Mouse (Mus musculus): ENCODE data around the gene Gm17622. TPM values are rescaled to one million over a fixed set of nuclear protein-coding genes. Genes with fewer than 3 reads are reported as not detected.

Gm17622 gene
- polyA plus RNA-seq, 1 experiment from 2014 or later: not detected

- no peak for ATAC-seq (replicated peaks; ENCODE audit: extremely low read depth, insufficient read depth, low FRiP score)
- Histone ChIP-seq H3K4me1 (ENCODE audit: control insufficient read depth, insufficient read depth, low read length) (peaks cover 6% of the 10 kb centered on the region), H3K36me3 (ENCODE audit: control insufficient read depth, insufficient read depth) (no peaks in the 10 kb centered on the region), H3K27me3 (ENCODE audit: control insufficient read depth, insufficient read depth, low read length) (no peaks in the 10 kb centered on the region), H3K4me3 (ENCODE audit: low read length) (no peak overlapping the region), H3K4me2 (ENCODE audit: low read depth, low read length) (no peak overlapping the region), H3K9me3 (replicated peaks; ENCODE audit: control insufficient read depth, low read length) (no peaks in the 10 kb centered on the region), H3K9ac (ENCODE audit: low read length) (no peak overlapping the region), H3K27ac (ENCODE audit: low read length) (no peak overlapping the region)
- whole genome bisulfite sequencing: 93% methylated on average over 9 of the region's 9 CpGs
Measured at GRCm38 (mm10) chr13:96516249-96516648, 25.7 kb downstream of the Gm17622 start.

- no peak overlapping the region for H3K4me3 ChIP-seq (ENCODE audit: low read length)
- WGBS: 81% methylated on average over 2 of the region's 2 CpGs
- no peaks in the 10 kb centered on the region for H3K9me3 ChIP-seq (replicated peaks; ENCODE audit: control insufficient read depth, low read length)
- no peak for ATAC-seq (replicated peaks; ENCODE audit: extremely low read depth, insufficient read depth, low FRiP score)
- H3K36me3 ChIP-seq (ENCODE audit: control insufficient read depth, insufficient read depth): no peaks in the 10 kb centered on the region
- no peak overlapping the region for H3K27ac ChIP-seq (ENCODE audit: low read length)
- no peak overlapping the region for H3K9ac ChIP-seq (ENCODE audit: low read length)
- no peaks in the 10 kb centered on the region for H3K27me3 ChIP-seq (ENCODE audit: control insufficient read depth, insufficient read depth, low read length)
- H3K4me1 ChIP-seq (ENCODE audit: control insufficient read depth, insufficient read depth, low read length): peaks cover 6% of the 10 kb centered on the region
- no peak overlapping the region for H3K4me2 ChIP-seq (ENCODE audit: low read depth, low read length)
Measured at GRCm38 (mm10) chr13:96517335-96517734, 26.8 kb downstream of the Gm17622 start.

- no peaks in the 10 kb centered on the region for H3K36me3 ChIP-seq (ENCODE audit: control insufficient read depth, insufficient read depth)
- H3K4me2 ChIP-seq (ENCODE audit: low read depth, low read length): no peak overlapping the region
- H3K9me3 ChIP-seq (replicated peaks; ENCODE audit: control insufficient read depth, low read length): no peaks in the 10 kb centered on the region
- 81% methylated on average over 3 of the region's 3 CpGs for WGBS
- no peak overlapping the region for H3K4me3 ChIP-seq (ENCODE audit: low read length)
- no peak for ATAC-seq (replicated peaks; ENCODE audit: extremely low read depth, insufficient read depth, low FRiP score)
- no peaks in the 10 kb centered on the region for H3K27me3 ChIP-seq (ENCODE audit: control insufficient read depth, insufficient read depth, low read length)
- H3K27ac ChIP-seq (ENCODE audit: low read length): no peak overlapping the region
- no peak overlapping the region for H3K9ac ChIP-seq (ENCODE audit: low read length)
- no peaks in the 10 kb centered on the region for H3K4me1 ChIP-seq (ENCODE audit: control insufficient read depth, insufficient read depth, low read length)
Measured at GRCm38 (mm10) chr13:96521294-96521693, 30.8 kb downstream of the Gm17622 start.

GRCm38 (mm10) chr13:96527022-96527421 lies 36.5 kb downstream of the Gm17622 start:
- Histone ChIP-seq H3K4me2 (ENCODE audit: low read depth, low read length) (no peak overlapping the region), H3K27me3 (ENCODE audit: control insufficient read depth, insufficient read depth, low read length) (no peaks in the 10 kb centered on the region), H3K4me1 (ENCODE audit: control insufficient read depth, insufficient read depth, low read length) (0 out of 2 replicates have a peak, but pooled peaks cover 2% of the 10 kb centered on the region), H3K9me3 (replicated peaks; ENCODE audit: control insufficient read depth, low read length) (peaks cover 8% of the 10 kb centered on the region; the same call in 1 of the 2 replicates), H3K27ac (ENCODE audit: low read length) (no peak overlapping the region), H3K36me3 (ENCODE audit: control insufficient read depth, insufficient read depth) (0 out of 2 replicates have a peak, but pooled peaks cover 2% of the 10 kb centered on the region), H3K9ac (ENCODE audit: low read length) (no peak overlapping the region), H3K4me3 (ENCODE audit: low read length) (no peak overlapping the region)
- no peak for ATAC-seq (replicated peaks; ENCODE audit: extremely low read depth, insufficient read depth, low FRiP score)
- WGBS: 73% methylated on average over 3 of the region's 3 CpGs

GRCm38 (mm10) chr13:96527856-96528255 lies 37.3 kb downstream of the Gm17622 start:
- Histone ChIP-seq H3K27me3 (ENCODE audit: control insufficient read depth, insufficient read depth, low read length) (no peaks in the 10 kb centered on the region), H3K9ac (ENCODE audit: low read length) (no peak overlapping the region), H3K36me3 (ENCODE audit: control insufficient read depth, insufficient read depth) (0 out of 2 replicates have a peak, but pooled peaks cover 2% of the 10 kb centered on the region), H3K9me3 (replicated peaks; ENCODE audit: control insufficient read depth, low read length) (peaks cover 8% of the 10 kb centered on the region; the same call in 1 of the 2 replicates), H3K4me1 (ENCODE audit: control insufficient read depth, insufficient read depth, low read length) (0 out of 2 replicates have a peak, but pooled peaks cover 2% of the 10 kb centered on the region), H3K4me2 (ENCODE audit: low read depth, low read length) (no peak overlapping the region), H3K4me3 (ENCODE audit: low read length) (no peak overlapping the region), H3K27ac (ENCODE audit: low read length) (no peak overlapping the region)
- no peak for ATAC-seq (replicated peaks; ENCODE audit: extremely low read depth, insufficient read depth, low FRiP score)
- 77% methylated on average over 11 of the region's 11 CpGs for WGBS

- Histone ChIP-seq H3K27ac (ENCODE audit: low read length) (no peak overlapping the region), H3K36me3 (ENCODE audit: control insufficient read depth, insufficient read depth) (0 out of 2 replicates have a peak, but pooled peaks cover 2% of the 10 kb centered on the region), H3K4me3 (ENCODE audit: low read length) (no peak overlapping the region), H3K4me1 (ENCODE audit: control insufficient read depth, insufficient read depth, low read length) (0 out of 2 replicates have a peak, but pooled peaks cover 2% of the 10 kb centered on the region), H3K4me2 (ENCODE audit: low read depth, low read length) (no peak overlapping the region), H3K27me3 (ENCODE audit: control insufficient read depth, insufficient read depth, low read length) (no peaks in the 10 kb centered on the region), H3K9ac (ENCODE audit: low read length) (no peak overlapping the region), H3K9me3 (replicated peaks; ENCODE audit: control insufficient read depth, low read length) (peaks cover 8% of the 10 kb centered on the region; the same call in 1 of the 2 replicates)
- WGBS: 89% methylated on average over 3 of the region's 3 CpGs
- ATAC-seq (replicated peaks; ENCODE audit: extremely low read depth, insufficient read depth, low FRiP score): no peak
Measured at GRCm38 (mm10) chr13:96528776-96529175, 38.2 kb downstream of the Gm17622 start.

GRCm38 (mm10) chr13:96529542-96529941 lies 39.0 kb downstream of the Gm17622 start:
- peaks cover 8% of the 10 kb centered on the region; the same call in 1 of the 2 replicates for H3K9me3 ChIP-seq (replicated peaks; ENCODE audit: control insufficient read depth, low read length)
- H3K27me3 ChIP-seq (ENCODE audit: control insufficient read depth, insufficient read depth, low read length): no peaks in the 10 kb centered on the region
- WGBS: 93% methylated on average over 3 of the region's 3 CpGs
- H3K9ac ChIP-seq (ENCODE audit: low read length): no peak overlapping the region
- H3K4me3 ChIP-seq (ENCODE audit: low read length): no peak overlapping the region
- 0 out of 2 replicates have a peak, but pooled peaks cover 2% of the 10 kb centered on the region for H3K4me1 ChIP-seq (ENCODE audit: control insufficient read depth, insufficient read depth, low read length)
- H3K36me3 ChIP-seq (ENCODE audit: control insufficient read depth, insufficient read depth): 0 out of 2 replicates have a peak, but pooled peaks cover 2% of the 10 kb centered on the region
- no peak overlapping the region for H3K4me2 ChIP-seq (ENCODE audit: low read depth, low read length)
- no peak overlapping the region for H3K27ac ChIP-seq (ENCODE audit: low read length)
- no peak for ATAC-seq (replicated peaks; ENCODE audit: extremely low read depth, insufficient read depth, low FRiP score)

- Histone ChIP-seq H3K9me3 (replicated peaks; ENCODE audit: control insufficient read depth, low read length) (peaks cover 8% of the 10 kb centered on the region; the same call in 1 of the 2 replicates), H3K36me3 (ENCODE audit: control insufficient read depth, insufficient read depth) (0 out of 2 replicates have a peak, but pooled peaks cover 2% of the 10 kb centered on the region), H3K27me3 (ENCODE audit: control insufficient read depth, insufficient read depth, low read length) (no peaks in the 10 kb centered on the region), H3K27ac (ENCODE audit: low read length) (no peak overlapping the region), H3K4me2 (ENCODE audit: low read depth, low read length) (no peak overlapping the region), H3K4me3 (ENCODE audit: low read length) (no peak overlapping the region), H3K4me1 (ENCODE audit: control insufficient read depth, insufficient read depth, low read length) (0 out of 2 replicates have a peak, but pooled peaks cover 2% of the 10 kb centered on the region), H3K9ac (ENCODE audit: low read length) (no peak overlapping the region)
- 90% methylated on average over 9 of the region's 9 CpGs for WGBS
- no peak for ATAC-seq (replicated peaks; ENCODE audit: extremely low read depth, insufficient read depth, low FRiP score)
Measured at GRCm38 (mm10) chr13:96530064-96530463, 39.5 kb downstream of the Gm17622 start.

GRCm38 (mm10) chr13:96532176-96532575 lies 41.6 kb downstream of the Gm17622 start:
- H3K36me3 ChIP-seq (ENCODE audit: control insufficient read depth, insufficient read depth): 0 out of 2 replicates have a peak, but pooled peaks cover 2% of the 10 kb centered on the region
- H3K4me3 ChIP-seq (ENCODE audit: low read length): no peak overlapping the region
- H3K4me2 ChIP-seq (ENCODE audit: low read depth, low read length): no peak overlapping the region
- H3K9ac ChIP-seq (ENCODE audit: low read length): no peak overlapping the region
- no peak for ATAC-seq (replicated peaks; ENCODE audit: extremely low read depth, insufficient read depth, low FRiP score)
- no peak overlapping the region for H3K27ac ChIP-seq (ENCODE audit: low read length)
- 91% methylated on average over 6 of the region's 6 CpGs for WGBS
- H3K27me3 ChIP-seq (ENCODE audit: control insufficient read depth, insufficient read depth, low read length): no peaks in the 10 kb centered on the region
- H3K4me1 ChIP-seq (ENCODE audit: control insufficient read depth, insufficient read depth, low read length): 0 out of 2 replicates have a peak, but pooled peaks cover 2% of the 10 kb centered on the region
- H3K9me3 ChIP-seq (replicated peaks; ENCODE audit: control insufficient read depth, low read length): peaks cover 8% of the 10 kb centered on the region; the same call in 1 of the 2 replicates

All from heart, embryonic 16.5 days (tissue).